Mouse (Mus musculus) limb, embryonic 10.5 days (tissue): ENCODE results near the gene Bsnd. TPM values are rescaled to one million over a fixed set of nuclear protein-coding genes. Genes with fewer than 3 reads are reported as not detected.

ENCODE experiments used
- DNase-seq: peaks from one replicate; pipeline ENCODE4 v3.0.0-alpha.2; 2017; ENCODE audit warnings: low spot score
- H3K27ac ChIP-seq: fragments of 300-500 bp; sonication (generic); 2 replicates; pipeline ENCODE4 v1.5.1; 2016; ENCODE audit warnings: mild to moderate bottlenecking
- H3K27me3 ChIP-seq: fragments of 300-500 bp; sonication (generic); 2 replicates; pipeline ENCODE4 v1.6.1; 2016; ENCODE audit warnings: low read depth, mild to moderate bottlenecking; ENCODE audit not compliant: poor library complexity, severe bottlenecking
- H3K36me3 ChIP-seq: fragments of 300-500 bp; sonication (generic); 2 replicates; pipeline ENCODE4 v1.6.1; 2016; ENCODE audit warnings: mild to moderate bottlenecking, moderate library complexity
- H3K4me1 ChIP-seq: fragments of 300-500 bp; sonication (generic); 2 replicates; pipeline ENCODE4 v1.6.1; 2016
- H3K4me3 ChIP-seq: fragments of 300-500 bp; sonication (generic); 2 replicates; pipeline ENCODE4 v1.5.1; 2016; ENCODE audit warnings: mild to moderate bottlenecking, moderate library complexity
- H3K9me3 ChIP-seq: fragments of 300-500 bp; sonication (generic); replicated peaks from 2 replicates; pipeline ENCODE4 v1.6.1; 2016; ENCODE audit warnings: mild to moderate bottlenecking
- WGBS: fragments of 180-500 bp; shearing (Covaris S2); methylation state at CpG from one replicate; pipeline ENCODE4 v1.1.7; 2016; 5-methylcytosine and 5-hydroxymethylcytosine counted together
- polyA plus RNA-seq: library from polyadenylated mRNA; unstranded; fragments of >200 nt; fragmentation: Nextera tagmentation; extraction: Ambion mirVana; gene quantifications from 2 replicates; pipeline ENCODE4 v1.2.1, GENCODE M21; 2016

Bsnd gene
- polyA plus RNA-seq, 1 experiment from 2014 or later: not detected

DNA sequence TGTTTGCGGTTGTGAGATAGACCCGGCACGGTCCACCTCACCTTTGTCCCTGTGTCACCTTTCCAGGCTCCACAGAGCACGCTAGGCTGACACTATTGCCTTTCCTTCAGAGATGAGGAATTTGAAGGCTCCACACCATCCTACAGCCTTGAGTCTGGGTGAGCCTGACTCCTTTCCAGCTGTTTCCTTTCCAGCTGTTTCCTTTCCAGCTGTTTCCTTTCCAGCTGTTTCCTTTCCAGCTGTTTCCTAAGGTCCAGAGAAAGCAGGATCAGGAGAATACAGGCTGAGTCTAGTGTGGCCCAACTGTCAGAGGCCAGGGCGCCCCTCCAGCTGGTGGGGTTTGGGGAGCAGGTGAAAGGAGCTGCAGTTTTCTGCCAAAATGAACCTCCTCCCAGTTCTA, 21.2 kb downstream of the Bsnd start:
- H3K9me3 ChIP-seq: no peaks in the 10 kb centered on the region
- H3K4me3 ChIP-seq: no peak overlapping the region
- no peaks in the 10 kb centered on the region for H3K4me1 ChIP-seq
- WGBS: 74% methylated on average over 5 of the region's 5 CpGs
- no peak overlapping the region for H3K27ac ChIP-seq
- H3K27me3 ChIP-seq: no peaks in the 10 kb centered on the region
- DNase-seq: no peak
- no peaks in the 10 kb centered on the region for H3K36me3 ChIP-seq

DNA sequence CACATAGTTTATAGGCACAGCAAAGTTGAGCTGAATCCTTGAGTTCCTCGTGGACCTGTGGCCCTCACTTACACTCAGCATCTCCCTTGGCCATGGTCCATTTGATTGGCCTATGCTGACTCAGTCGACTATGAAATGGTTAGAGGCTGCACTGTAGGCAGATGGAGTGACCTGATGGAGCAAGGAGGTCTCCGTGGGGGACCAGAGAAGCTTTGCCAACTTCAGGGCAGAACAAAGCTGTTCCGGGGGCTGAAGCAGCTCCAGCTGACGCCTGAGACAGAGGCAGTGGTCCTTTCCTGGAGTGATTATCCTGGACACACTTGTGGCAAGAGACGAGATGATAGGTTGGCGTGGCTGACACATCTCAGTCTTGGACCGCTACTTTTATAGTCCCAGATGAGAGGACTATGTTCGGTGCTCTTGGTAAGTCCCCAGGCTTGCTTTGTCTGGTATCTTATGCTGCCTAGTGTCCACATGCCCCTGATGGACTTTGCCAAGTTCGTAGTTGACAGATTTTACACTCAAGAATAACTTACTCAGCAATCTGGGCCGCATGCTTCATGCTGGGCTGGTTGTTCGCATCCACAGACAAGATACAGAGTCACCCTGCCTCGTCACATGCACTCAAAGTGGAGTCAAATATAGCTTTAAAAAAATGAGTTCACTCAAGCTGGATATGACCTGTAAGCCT, 24.5 kb downstream of the Bsnd start:
- no peaks in the 10 kb centered on the region for H3K36me3 ChIP-seq
- peaks cover 30% of the 10 kb centered on the region for H3K27me3 ChIP-seq
- no peak overlapping the region for H3K4me3 ChIP-seq
- 90% methylated on average over 13 of the region's 13 CpGs for WGBS
- no peak for DNase-seq
- H3K4me1 ChIP-seq: peaks cover 20% of the 10 kb centered on the region
- no peaks in the 10 kb centered on the region for H3K9me3 ChIP-seq
- no peak overlapping the region for H3K27ac ChIP-seq

DNA sequence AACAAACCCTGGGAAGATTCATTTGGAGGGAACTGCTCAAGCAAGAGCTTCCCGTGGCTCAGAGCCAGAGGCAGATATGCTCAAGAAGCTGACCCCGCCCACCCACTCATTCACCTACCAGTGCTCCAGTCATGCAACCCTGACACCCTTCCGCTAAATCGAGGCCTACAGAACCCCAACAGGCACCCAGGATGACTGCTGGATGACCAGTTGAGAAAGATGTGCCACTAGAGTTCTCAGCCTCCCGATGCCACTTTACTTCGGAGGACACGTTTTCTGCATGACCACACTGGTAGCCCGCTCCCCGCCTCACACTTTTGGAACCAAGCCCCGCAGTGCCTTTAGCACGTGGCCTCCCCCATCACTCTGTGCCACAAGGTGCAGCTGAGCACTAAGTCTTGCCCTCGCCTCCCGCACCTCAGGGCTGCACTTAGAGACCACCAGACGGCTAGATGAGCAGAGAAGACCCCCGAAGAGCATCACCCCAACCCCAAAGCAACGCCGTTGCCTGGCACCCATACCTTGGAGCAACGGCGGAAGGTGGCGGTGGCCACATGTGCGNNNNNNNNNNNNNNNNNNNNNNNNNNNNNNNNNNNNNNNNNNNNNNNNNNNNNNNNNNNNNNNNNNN, 28.8 kb downstream of the Bsnd start:
- peak overlapping the region; percentile 51 for H3K4me3 ChIP-seq
- no peaks in the 10 kb centered on the region for H3K9me3 ChIP-seq
- peaks cover 20% of the 10 kb centered on the region for H3K4me1 ChIP-seq
- DNase-seq: peak; percentile 35
- H3K27me3 ChIP-seq: peaks cover 53% of the 10 kb centered on the region
- 31% methylated on average over 21 of the region's 21 CpGs for whole genome bisulfite sequencing
- H3K36me3 ChIP-seq: no peaks in the 10 kb centered on the region
- peak overlapping the region; percentile 32; the same call in 1 of the 2 replicates for H3K27ac ChIP-seq

DNA sequence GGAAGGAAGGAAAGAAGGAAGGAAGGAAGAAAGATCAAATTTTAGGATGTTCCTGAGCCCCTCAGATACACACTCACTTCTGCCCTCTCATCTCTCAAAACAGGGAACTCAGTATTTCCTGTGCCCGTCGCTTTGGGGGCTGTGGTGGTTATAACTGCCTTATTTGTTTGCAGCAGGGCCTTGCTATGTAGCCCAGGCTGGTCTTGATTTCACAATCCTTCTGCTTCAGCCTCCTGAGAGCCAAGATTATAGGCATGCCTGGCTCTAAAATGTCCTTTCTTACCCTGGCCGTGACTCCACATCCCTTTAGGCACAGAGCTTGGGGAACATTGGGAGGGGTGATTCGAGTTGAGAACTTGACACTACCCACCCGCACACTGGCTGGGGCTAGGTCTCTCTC, 29.6 kb downstream of the Bsnd start:
- no peak for DNase-seq

DNA sequence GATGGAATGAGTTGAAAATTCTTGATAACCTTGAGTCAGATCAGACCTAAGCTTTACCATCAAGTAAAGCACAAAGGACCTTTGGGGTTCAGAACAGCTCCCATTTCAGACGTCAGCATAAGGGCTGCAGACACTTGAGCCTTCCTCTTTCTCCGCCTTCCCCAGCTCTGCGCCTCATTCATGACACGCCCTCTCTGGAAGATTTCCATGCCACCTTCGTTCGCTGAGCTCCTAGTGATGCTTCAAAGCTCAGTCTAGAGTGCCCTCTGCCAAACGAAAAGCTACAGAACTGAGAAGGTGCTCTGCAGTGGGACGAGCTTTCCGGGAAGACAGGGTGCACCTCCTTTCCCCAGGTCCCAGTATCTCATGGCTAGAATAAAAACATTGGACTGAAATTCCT, 30.1 kb downstream of the Bsnd start:
- WGBS: 73% methylated on average over 9 of the region's 9 CpGs
- H3K36me3 ChIP-seq: no peaks in the 10 kb centered on the region
- no peak overlapping the region for H3K27ac ChIP-seq
- H3K9me3 ChIP-seq: no peaks in the 10 kb centered on the region
- H3K27me3 ChIP-seq: peaks cover 53% of the 10 kb centered on the region
- H3K4me1 ChIP-seq: peaks cover 20% of the 10 kb centered on the region
- no peak overlapping the region for H3K4me3 ChIP-seq
- DNase-seq: no peak

More for the DNA sequence above, 29.6 kb downstream of the Bsnd start:
- H3K27me3 ChIP-seq: peaks cover 53% of the 10 kb centered on the region
- WGBS: 76% methylated on average over 5 of the region's 5 CpGs
- H3K9me3 ChIP-seq: no peaks in the 10 kb centered on the region
- no peaks in the 10 kb centered on the region for H3K36me3 ChIP-seq
- no peak overlapping the region for H3K4me3 ChIP-seq
- no peak overlapping the region for H3K27ac ChIP-seq
- peaks cover 20% of the 10 kb centered on the region for H3K4me1 ChIP-seq

DNA sequence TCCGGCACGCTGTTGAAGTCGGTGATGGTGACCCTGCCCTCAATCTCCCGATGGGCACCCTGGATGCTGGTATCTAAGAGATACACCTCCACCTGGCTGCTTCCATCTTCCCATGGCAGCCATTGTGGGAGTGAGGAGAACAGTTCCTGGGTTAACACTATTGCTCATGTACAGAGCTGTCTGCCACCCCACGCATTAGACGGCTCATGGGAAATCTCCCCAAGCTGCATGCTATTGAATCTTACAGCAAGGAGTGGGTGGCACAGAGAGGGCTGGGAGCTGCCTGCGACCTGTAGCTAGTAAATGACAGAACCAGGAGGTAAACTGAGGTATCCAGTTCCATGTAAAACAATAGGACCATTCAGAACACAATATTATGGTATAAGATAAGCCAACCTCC, 37.5 kb downstream of the Bsnd start:
- no peaks in the 10 kb centered on the region for H3K27me3 ChIP-seq
- DNase-seq: no peak
- no peaks in the 10 kb centered on the region for H3K4me1 ChIP-seq
- no peak overlapping the region for H3K4me3 ChIP-seq
- H3K9me3 ChIP-seq: no peaks in the 10 kb centered on the region
- H3K27ac ChIP-seq: no peak overlapping the region
- 92% methylated on average over 7 of the region's 7 CpGs for WGBS
- no peaks in the 10 kb centered on the region for H3K36me3 ChIP-seq

DNA sequence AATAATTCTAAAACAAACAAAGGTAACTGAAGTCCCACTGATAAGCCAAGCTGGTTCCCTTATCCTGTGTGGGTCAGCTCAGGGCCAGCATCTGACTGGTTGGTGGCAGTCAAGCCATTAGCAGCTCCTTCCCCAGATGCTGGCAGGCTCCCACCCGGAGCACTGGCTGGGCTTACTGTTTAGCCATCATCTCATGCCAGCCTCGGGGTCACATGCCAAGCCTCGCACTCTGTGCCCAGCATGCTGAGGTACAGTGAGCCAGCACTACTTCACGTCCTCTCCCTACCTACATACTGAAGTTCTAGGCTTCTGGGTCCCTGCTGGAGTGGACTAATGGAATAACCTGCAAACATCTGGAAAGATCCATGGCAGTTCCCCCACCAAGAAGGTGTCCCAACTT, 38.6 kb downstream of the Bsnd start:
- Histone ChIP-seq H3K27ac (no peak overlapping the region), H3K9me3 (no peaks in the 10 kb centered on the region), H3K4me3 (no peak overlapping the region), H3K4me1 (no peaks in the 10 kb centered on the region), H3K36me3 (no peaks in the 10 kb centered on the region), H3K27me3 (no peaks in the 10 kb centered on the region)
- DNase-seq: no peak
- 89% methylated on average over 4 of the region's 4 CpGs for WGBS

DNA sequence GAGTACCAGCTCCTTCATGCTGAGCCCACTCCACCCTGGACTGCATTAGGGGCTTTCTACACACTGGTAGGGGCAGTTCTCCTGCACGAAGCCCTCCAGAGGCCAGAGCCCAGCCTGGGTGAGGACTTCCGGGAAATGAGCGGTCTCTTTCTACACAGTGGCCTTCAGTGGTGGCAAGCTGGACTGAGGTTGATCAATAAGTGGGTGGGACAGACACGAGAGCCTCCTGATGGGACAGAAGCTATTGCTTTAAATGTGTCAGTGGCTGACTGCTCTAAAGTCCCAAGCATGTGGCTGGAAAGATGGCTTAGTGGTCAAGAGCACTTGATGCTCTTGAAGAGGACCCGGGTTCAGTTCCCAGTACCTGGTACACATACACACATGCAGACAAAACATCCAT, 39.0 kb downstream of the Bsnd start:
- H3K4me3 ChIP-seq: no peak overlapping the region
- H3K27me3 ChIP-seq: no peaks in the 10 kb centered on the region
- no peak for DNase-seq
- no peaks in the 10 kb centered on the region for H3K4me1 ChIP-seq
- 88% methylated on average over 5 of the region's 5 CpGs for WGBS
- no peaks in the 10 kb centered on the region for H3K36me3 ChIP-seq
- no peaks in the 10 kb centered on the region for H3K9me3 ChIP-seq
- no peak overlapping the region for H3K27ac ChIP-seq

DNA sequence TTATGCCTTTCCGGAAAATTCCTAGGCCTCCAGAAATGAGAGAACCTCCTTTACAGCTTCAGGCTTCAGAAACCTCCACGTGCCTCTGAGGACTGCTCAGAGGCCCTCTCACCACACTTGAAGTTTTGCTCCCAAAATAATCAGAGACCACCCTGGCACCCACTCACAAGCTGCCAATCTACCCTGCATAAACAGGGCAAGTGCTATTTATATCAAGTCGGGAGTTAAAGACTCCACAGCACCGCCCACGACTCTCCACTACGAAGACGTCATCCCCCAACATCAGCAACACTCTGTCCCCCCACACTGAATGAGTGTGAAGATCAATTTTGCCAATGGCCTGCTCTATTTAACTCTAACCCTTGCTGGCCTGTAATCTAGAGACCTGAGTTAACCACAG, 39.7 kb downstream of the Bsnd start:
- no peak overlapping the region for H3K27ac ChIP-seq
- no peaks in the 10 kb centered on the region for H3K9me3 ChIP-seq
- H3K36me3 ChIP-seq: no peaks in the 10 kb centered on the region
- H3K27me3 ChIP-seq: no peaks in the 10 kb centered on the region
- H3K4me1 ChIP-seq: no peaks in the 10 kb centered on the region
- no peak overlapping the region for H3K4me3 ChIP-seq
- WGBS: 89% methylated on average over 7 of the region's 7 CpGs
- no peak for DNase-seq

DNA sequence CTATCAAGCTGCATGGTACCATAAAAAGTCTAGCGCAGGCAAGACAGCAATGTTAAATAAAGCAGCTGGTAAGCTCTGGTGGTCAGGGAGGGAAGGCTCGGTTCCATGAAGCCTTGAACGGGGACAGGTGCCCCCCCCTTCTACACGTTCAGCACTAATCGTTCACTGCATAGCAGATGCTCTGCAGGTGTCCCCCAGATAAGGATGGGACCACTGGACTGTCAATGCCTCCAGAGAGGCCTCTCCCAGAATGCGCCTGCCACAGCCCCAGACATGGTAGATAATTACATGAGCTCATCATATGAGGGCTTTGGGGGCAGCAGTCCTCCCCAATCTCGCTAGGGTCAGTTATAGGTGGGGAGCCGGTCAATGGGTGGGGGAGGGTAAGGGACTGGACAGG, 42.8 kb downstream of the Bsnd start:
- Histone ChIP-seq H3K27me3 (no peaks in the 10 kb centered on the region), H3K4me1 (no peaks in the 10 kb centered on the region), H3K4me3 (no peak overlapping the region), H3K27ac (no peak overlapping the region), H3K36me3 (no peaks in the 10 kb centered on the region), H3K9me3 (no peaks in the 10 kb centered on the region)
- 91% methylated on average over 8 of the region's 8 CpGs for WGBS
- no peak for DNase-seq

DNA sequence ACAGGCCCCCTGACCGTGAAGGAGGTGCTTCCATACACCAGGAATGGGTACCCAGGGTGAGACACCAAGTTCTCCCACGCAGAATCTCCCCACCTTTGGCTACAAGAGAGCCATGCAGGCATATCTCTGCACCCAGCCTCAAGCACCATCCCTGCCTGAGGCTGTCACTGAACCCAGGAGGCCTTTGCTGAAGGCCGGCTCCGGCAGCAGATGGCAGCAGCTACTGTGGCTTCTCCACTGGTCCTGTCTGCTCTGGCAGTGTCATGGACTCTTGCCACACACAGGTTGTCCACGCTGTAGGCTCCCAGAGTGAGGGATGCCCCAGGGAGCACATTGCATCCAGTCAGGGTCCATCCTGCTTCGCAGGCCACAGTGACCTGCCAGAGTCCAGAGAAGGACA, 48.9 kb downstream of the Bsnd start:
- no peaks in the 10 kb centered on the region for H3K27me3 ChIP-seq
- peaks cover 38% of the 10 kb centered on the region for H3K36me3 ChIP-seq
- H3K27ac ChIP-seq: no peak overlapping the region
- WGBS: 87% methylated on average over 6 of the region's 6 CpGs
- no peaks in the 10 kb centered on the region for H3K9me3 ChIP-seq
- no peak for DNase-seq
- no peak overlapping the region for H3K4me3 ChIP-seq
- H3K4me1 ChIP-seq: no peaks in the 10 kb centered on the region

DNA sequence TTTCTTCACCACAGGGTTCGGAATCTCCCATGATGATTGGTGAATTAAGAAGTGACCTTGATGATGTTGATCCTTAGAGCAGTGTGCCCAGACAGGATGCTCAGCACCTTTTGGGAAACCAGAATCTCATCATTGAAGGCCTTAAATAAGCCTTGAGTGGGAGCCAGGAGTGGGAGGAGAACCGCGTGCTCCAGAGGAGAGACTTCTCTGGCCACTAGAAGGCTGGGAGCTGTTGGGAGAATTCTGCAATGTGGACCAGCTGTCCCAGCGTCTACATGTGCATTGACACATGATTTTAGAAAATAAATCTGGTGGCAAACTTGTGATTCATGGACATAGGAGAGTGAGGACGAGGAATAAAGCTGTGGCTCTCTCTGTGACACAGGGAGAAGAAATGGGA, 53.3 kb downstream of the Bsnd start:
- H3K4me3 ChIP-seq: no peak overlapping the region
- peaks cover 81% of the 10 kb centered on the region for H3K36me3 ChIP-seq
- WGBS: 94% methylated on average over 5 of the region's 5 CpGs
- no peak for DNase-seq
- no peaks in the 10 kb centered on the region for H3K9me3 ChIP-seq
- no peaks in the 10 kb centered on the region for H3K4me1 ChIP-seq
- no peaks in the 10 kb centered on the region for H3K27me3 ChIP-seq
- no peak overlapping the region for H3K27ac ChIP-seq

DNA sequence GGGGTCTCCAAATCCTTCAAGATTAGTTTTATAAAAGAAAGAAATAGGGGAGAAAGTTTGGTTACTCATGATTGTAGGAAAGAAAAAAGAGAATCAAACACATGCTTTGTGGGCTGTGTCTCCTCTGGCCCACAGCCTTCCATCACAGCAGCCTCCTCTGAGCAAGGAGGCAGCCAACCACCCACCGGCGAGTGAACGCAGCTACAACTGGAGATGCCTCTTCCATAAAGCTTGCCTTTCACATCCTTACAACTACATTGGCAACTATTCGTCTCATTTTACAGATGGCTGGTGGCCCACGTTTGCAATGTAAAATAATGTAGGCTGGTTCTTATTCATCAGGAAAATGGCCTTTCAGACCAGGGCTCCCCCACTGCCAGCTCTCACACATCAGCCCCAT, 54.9 kb downstream of the Bsnd start:
- H3K36me3 ChIP-seq: peaks cover 89% of the 10 kb centered on the region
- WGBS: 94% methylated on average over 5 of the region's 5 CpGs
- DNase-seq: no peak

DNA sequence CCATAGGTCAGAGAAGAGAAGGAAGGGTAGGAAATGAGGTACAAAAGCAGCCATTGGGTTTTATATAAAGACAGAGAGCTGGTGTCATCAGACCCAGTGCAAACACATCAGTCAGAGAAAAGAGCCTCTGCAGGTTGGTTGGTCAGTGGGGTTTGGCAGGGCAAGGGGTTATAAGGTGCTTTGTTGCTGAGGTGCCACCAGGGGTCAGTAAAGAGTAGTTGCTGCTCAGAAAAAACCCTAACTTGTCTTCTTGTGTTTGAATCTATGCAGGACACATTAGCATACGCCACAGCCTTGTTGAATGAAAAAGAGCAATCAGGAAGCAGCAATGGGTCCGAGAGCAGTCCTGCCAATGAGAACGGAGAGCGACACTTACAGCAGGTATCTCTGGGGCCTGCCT, 55.6 kb downstream of the Bsnd start:
- peaks cover 90% of the 10 kb centered on the region for H3K36me3 ChIP-seq
- 65% methylated on average over 4 of the region's 4 CpGs for WGBS

More for the DNA sequence above, 54.9 kb downstream of the Bsnd start:
- Histone ChIP-seq H3K9me3 (no peaks in the 10 kb centered on the region), H3K27me3 (no peaks in the 10 kb centered on the region), H3K27ac (no peak overlapping the region), H3K4me3 (no peak overlapping the region), H3K4me1 (no peaks in the 10 kb centered on the region)

More for the DNA sequence above, 55.6 kb downstream of the Bsnd start:
- H3K9me3 ChIP-seq: no peaks in the 10 kb centered on the region
- no peak overlapping the region for H3K4me3 ChIP-seq
- H3K27me3 ChIP-seq: no peaks in the 10 kb centered on the region
- no peak for DNase-seq
- no peak overlapping the region for H3K27ac ChIP-seq
- H3K4me1 ChIP-seq: no peaks in the 10 kb centered on the region
